Mouse (Mus musculus): ENCODE measurements around the gene Pgls.
A peak's percentile ranks its signal among the peaks of the same experiment; 100 is the strongest.

DNA sequence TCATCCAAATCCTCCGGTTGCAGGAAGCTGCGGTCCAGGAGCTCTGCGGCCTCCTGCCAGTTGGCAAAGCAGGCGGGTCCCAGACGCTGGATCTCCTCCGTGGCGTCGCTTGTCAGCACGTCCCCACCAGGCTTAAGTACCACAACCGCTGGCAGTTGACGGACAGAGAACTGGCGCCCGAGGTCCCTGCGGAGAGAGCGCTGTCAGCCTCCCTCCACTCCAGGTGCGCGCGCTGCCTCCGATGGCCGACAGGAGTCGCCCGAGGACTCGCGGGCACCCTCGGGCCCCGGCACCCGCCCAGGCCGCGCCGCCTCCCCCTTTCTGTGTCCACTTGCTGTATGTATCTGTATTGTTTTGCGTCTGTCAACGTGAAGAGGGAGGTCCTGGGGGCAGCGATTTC lies 29.2 kb upstream of the Pgls start:
- TF ChIP-seq CTCF (IDR thresholded peaks at IDR 0.05) (peak; percentile 95), EP300 (IDR thresholded peaks at IDR 0.05) (no peak)
